Mouse (Mus musculus) MEL (cell line): ENCODE results near the gene Bbox1. TPM values are rescaled to one million over a fixed set of nuclear protein-coding genes. Genes with fewer than 3 reads are reported as not detected.

Source experiments
- DNase-seq: peaks from one replicate; pipeline ENCODE4 v3.0.0; 2011; ENCODE audit warnings: low read depth, low spot score
- H3K27ac ChIP-seq: 2 replicates; pipeline ENCODE4 v1.5.1; 2012; ENCODE audit warnings: low read depth, mild to moderate bottlenecking, control low read depth, low read length, moderate library complexity; ENCODE audit not compliant: control insufficient read depth
- H3K27me3 ChIP-seq, 2 experiments: fragments of 150-350 bp in 1 of 2; sonication (generic) in 1 of 2; 2 replicates each; pipeline ENCODE4 v1.6.1; 2012; ENCODE audit warnings: low read length in 2 of 2, mild to moderate bottlenecking in 2 of 2, improper control_type of control experiment in 1 of 2, moderate library complexity in 1 of 2; ENCODE audit not compliant: insufficient read depth in 2 of 2, control insufficient read depth in 1 of 2
- H3K36me3 ChIP-seq, 2 experiments: 2 replicates each; pipeline ENCODE4 v1.6.1; 2012 to 2014; ENCODE audit warnings: low read length in 2 of 2, improper control_type of control experiment in 1 of 2, inconsistent platforms in 1 of 2, mild to moderate bottlenecking in 1 of 2; ENCODE audit not compliant: insufficient read depth in 2 of 2, control insufficient read depth in 1 of 2
- H3K4me1 ChIP-seq, 2 experiments: fragments of 150-350 bp in 1 of 2; sonication (generic) in 1 of 2; 2 replicates each; pipeline ENCODE4 v1.6.1; 2012; ENCODE audit warnings: low read length in 2 of 2, improper control_type of control experiment in 1 of 2, mild to moderate bottlenecking in 1 of 2; ENCODE audit not compliant: insufficient read depth in 2 of 2, control insufficient read depth in 1 of 2
- H3K4me3 ChIP-seq, 2 experiments: fragments of 150-350 bp in 1 of 2; sonication (generic) in 1 of 2; 2 replicates each; pipeline ENCODE4 v1.5.1; 2012; ENCODE audit warnings: low read depth in 2 of 2, low read length in 2 of 2, mild to moderate bottlenecking in 2 of 2, moderate library complexity in 2 of 2, control low read depth in 1 of 2, improper control_type of control experiment in 1 of 2; ENCODE audit not compliant: control insufficient read depth in 1 of 2, insufficient read depth in 1 of 2
- H3K79me2 ChIP-seq: 2 replicates; pipeline ENCODE4 v1.6.1; 2012; ENCODE audit warnings: mild to moderate bottlenecking, low read length, moderate library complexity; ENCODE audit not compliant: control insufficient read depth, poor library complexity, insufficient read depth
- H3K9ac ChIP-seq: 2 replicates; pipeline ENCODE4 v1.6.1; 2012; ENCODE audit warnings: low read depth, mild to moderate bottlenecking, control low read depth, low read length, moderate library complexity; ENCODE audit not compliant: control insufficient read depth, poor library complexity, severe bottlenecking
- H3K9me3 ChIP-seq: fragments of 150-350 bp; sonication (generic); replicated peaks from 2 replicates; pipeline ENCODE4 v1.6.1; 2012; ENCODE audit warnings: mild to moderate bottlenecking, low read length, improper control_type of control experiment, moderate library complexity; ENCODE audit not compliant: insufficient read depth
- CHD2 ChIP-seq: IDR thresholded peaks from 2 replicates; pipeline ENCODE4 v1.6.1; 2011; ENCODE audit warnings: low read length, improper control_type of control experiment
- CTCF ChIP-seq, 3 experiments: IDR thresholded peaks in 2 of 3; conservative IDR thresholded peaks in 1 of 3; 2 replicates each; pipeline ENCODE4 v1.5.1; 2011 to 2012; ENCODE audit warnings: low read length in 3 of 3, low read depth in 2 of 3, mild to moderate bottlenecking in 2 of 3, improper control_type of control experiment in 1 of 3, inconsistent platforms in 1 of 3, mixed read lengths in 1 of 3, moderate library complexity in 1 of 3; ENCODE audit not compliant: control insufficient read depth in 1 of 3, insufficient read depth in 1 of 3, poor library complexity in 1 of 3, severe bottlenecking in 1 of 3
- E2F4 ChIP-seq: IDR thresholded peaks from 2 replicates; pipeline ENCODE4 v1.6.1; 2011; ENCODE audit warnings: low read depth, low read length, improper control_type of control experiment, borderline replicate concordance
- EP300 ChIP-seq, 2 experiments: IDR thresholded peaks; 2 replicates each; pipeline ENCODE4 v1.6.1; 2011; ENCODE audit warnings: improper control_type of control experiment in 2 of 2, low read length in 2 of 2, low read depth in 1 of 2, mild to moderate bottlenecking in 1 of 2
- ETS1 ChIP-seq: IDR thresholded peaks from 2 replicates; pipeline ENCODE4 v1.6.1; 2012; ENCODE audit warnings: low read depth, mild to moderate bottlenecking, inconsistent platforms, low read length, improper control_type of control experiment, moderate library complexity
- MAZ ChIP-seq: IDR thresholded peaks from 2 replicates; pipeline ENCODE4 v1.6.1; 2012; ENCODE audit warnings: low read depth, mild to moderate bottlenecking, inconsistent platforms, low read length, improper control_type of control experiment
- MEF2A ChIP-seq: IDR thresholded peaks from 2 replicates; pipeline ENCODE4 v1.6.1; 2014; ENCODE audit warnings: low read depth, mild to moderate bottlenecking, inconsistent platforms, low read length, improper control_type of control experiment; ENCODE audit not compliant: poor library complexity, insufficient replicate concordance, severe bottlenecking; ENCODE audit errors: extremely low read depth
- MYB ChIP-seq: IDR thresholded peaks from 2 replicates; pipeline ENCODE4 v1.6.1; 2011; ENCODE audit warnings: mild to moderate bottlenecking, low read depth, low read length, improper control_type of control experiment
- MYC ChIP-seq: IDR thresholded peaks from 2 replicates; pipeline ENCODE4 v1.6.1; 2011; ENCODE audit warnings: low read depth, mild to moderate bottlenecking, low read length, improper control_type of control experiment, moderate library complexity
- NELFE ChIP-seq: IDR thresholded peaks from 2 replicates; pipeline ENCODE4 v1.6.1; 2011; ENCODE audit warnings: low read depth, low read length, improper control_type of control experiment
- NRF1 ChIP-seq: IDR thresholded peaks from 2 replicates; pipeline ENCODE4 v1.6.1; 2014; ENCODE audit warnings: low read depth, mild to moderate bottlenecking, inconsistent platforms, low read length, improper control_type of control experiment, moderate library complexity; ENCODE audit not compliant: poor library complexity, insufficient read depth, severe bottlenecking
- POLR2AphosphoS5 ChIP-seq: IDR thresholded peaks from 2 replicates; pipeline ENCODE4 v1.6.1; 2012; ENCODE audit warnings: low read depth, borderline replicate concordance, mild to moderate bottlenecking, inconsistent platforms, low read length, moderate library complexity, mixed read lengths
- SIN3A ChIP-seq: IDR thresholded peaks from 2 replicates; pipeline ENCODE4 v1.6.1; 2012; ENCODE audit warnings: low read length, improper control_type of control experiment, inconsistent platforms
- SMC3 ChIP-seq: IDR thresholded peaks from 2 replicates; pipeline ENCODE4 v1.6.1; 2011; ENCODE audit warnings: low read depth, low read length, improper control_type of control experiment
- TAL1 ChIP-seq: IDR thresholded peaks from 2 replicates; pipeline ENCODE4 v1.6.1; 2012; ENCODE audit warnings: mild to moderate bottlenecking, inconsistent platforms, low read length, moderate library complexity, mixed read lengths
- TBP ChIP-seq: IDR thresholded peaks from 2 replicates; pipeline ENCODE4 v1.8.0; 2011; ENCODE audit warnings: low read depth, low read length, improper control_type of control experiment
- UBTF ChIP-seq: IDR thresholded peaks from 2 replicates; pipeline ENCODE4 v1.6.1; 2012; ENCODE audit warnings: low read depth, mild to moderate bottlenecking, inconsistent platforms, low read length, improper control_type of control experiment, moderate library complexity, borderline replicate concordance; ENCODE audit not compliant: insufficient read depth
- USF2 ChIP-seq, 2 experiments: IDR thresholded peaks; 2 replicates each; pipeline ENCODE4 v1.6.1; 2011 to 2012; ENCODE audit warnings: improper control_type of control experiment in 2 of 2, low read length in 2 of 2, borderline replicate concordance in 1 of 2, inconsistent platforms in 1 of 2, low read depth in 1 of 2, mild to moderate bottlenecking in 1 of 2; ENCODE audit not compliant: insufficient read depth in 1 of 2
- ZC3H11A ChIP-seq: IDR thresholded peaks from 2 replicates; pipeline ENCODE4 v1.6.1; 2012; ENCODE audit warnings: low read depth, mild to moderate bottlenecking, inconsistent platforms, low read length, improper control_type of control experiment
- ZKSCAN1 ChIP-seq: IDR thresholded peaks from 2 replicates; pipeline ENCODE4 v1.6.1; 2012; ENCODE audit warnings: low read depth, mild to moderate bottlenecking, inconsistent platforms, low read length, improper control_type of control experiment, moderate library complexity
- ZMIZ1 ChIP-seq: IDR thresholded peaks from 2 replicates; pipeline ENCODE4 v1.6.1; 2012; ENCODE audit warnings: low read depth, mild to moderate bottlenecking, inconsistent platforms, low read length, improper control_type of control experiment, moderate library complexity
- ZNF384 ChIP-seq: IDR thresholded peaks from 2 replicates; pipeline ENCODE4 v1.6.1; 2012; ENCODE audit warnings: low read depth, mild to moderate bottlenecking, inconsistent platforms, low read length, improper control_type of control experiment
- polyA plus RNA-seq, 2 experiments: library from polyadenylated mRNA; stranded (reverse) in 1 of 2; unstranded in 1 of 2; fragments of >175 nt in 1 of 2; fragments of >200 nt in 1 of 2; gene quantifications; 2 replicates each; pipeline versions ENCODE4 v1.2.1 to v1.2.4; 2012; ENCODE audit warnings: low replicate concordance in 2 of 2, low read depth in 1 of 2; ENCODE audit not compliant: insufficient read length in 2 of 2, insufficient read depth in 1 of 2, missing spikeins in 1 of 2
- total RNA-seq: library from RNA; depleted of rRNA; stranded (reverse); fragments of 300-350 nt; gene quantifications from 2 replicates; pipeline ENCODE4 v1.2.3, GENCODE M21; 2012

Bbox1 gene
- total and polyA plus RNA-seq, 3 experiments: not detected

GRCm38 (mm10) chr2:110316116-110316883 is 1.9 kb upstream of the Bbox1 start:
- no peak overlapping the region for H3K27ac ChIP-seq
- no peaks in the 10 kb centered on the region for H3K27me3 ChIP-seq
- no peaks in the 10 kb centered on the region for H3K79me2 ChIP-seq
- no peak for DNase-seq
- no peaks in the 10 kb centered on the region for H3K9me3 ChIP-seq
- no peak overlapping the region for H3K4me3 ChIP-seq
- no peaks in the 10 kb centered on the region for H3K4me1 ChIP-seq
- no peak for TF ChIP-seq EP300 (IDR thresholded peaks at IDR 0.05; ENCODE audit: low read depth in 1 of 2, low read length in 2 of 2)
- TF ChIP-seq ZMIZ1: no peak
- TF ChIP-seq ZKSCAN1: no peak
- no peak for TF ChIP-seq USF2 (IDR thresholded peaks at IDR 0.05; ENCODE audit: borderline replicate concordance in 1 of 2, insufficient read depth in 1 of 2, low read depth in 1 of 2, low read length in 2 of 2)
- no peak for TF ChIP-seq TBP
- no peak for TF ChIP-seq NELFE
- no peak for TF ChIP-seq ETS1
- TF ChIP-seq TAL1: no peak
- TF ChIP-seq SIN3A: no peak
- no peak for TF ChIP-seq MEF2A
- no peak for TF ChIP-seq MYB
- no peak overlapping the region for H3K9ac ChIP-seq
- H3K36me3 ChIP-seq: no peaks in the 10 kb centered on the region

GRCm38 (mm10) chr2:110314074-110314473 is 286 bp downstream of the Bbox1 start:
- Histone ChIP-seq H3K36me3 (no peaks in the 10 kb centered on the region), H3K27ac (no peak overlapping the region), H3K9me3 (no peaks in the 10 kb centered on the region), H3K27me3 (no peaks in the 10 kb centered on the region), H3K9ac (no peak overlapping the region), H3K79me2 (no peaks in the 10 kb centered on the region), H3K4me1 (no peaks in the 10 kb centered on the region), H3K4me3 (no peak overlapping the region)
- no peak for DNase-seq
- TF ChIP-seq CTCF (IDR thresholded peaks at IDR 0.05 in 2 of 3, conservative IDR thresholded peaks at IDR 0.05 in 1 of 3; ENCODE audit: control insufficient read depth in 1 of 3, insufficient read depth in 1 of 3, low read depth in 2 of 3, low read length in 3 of 3, poor library complexity in 1 of 3, severe bottlenecking in 1 of 3) (no peak), ETS1 (no peak), E2F4 (no peak), SIN3A (no peak), SMC3 (no peak), NRF1 (no peak), MAZ (no peak), MYC (no peak), UBTF (no peak), MYB (no peak), USF2 (IDR thresholded peaks at IDR 0.05; ENCODE audit: borderline replicate concordance in 1 of 2, insufficient read depth in 1 of 2, low read depth in 1 of 2, low read length in 2 of 2) (no peak), ZKSCAN1 (no peak), CHD2 (no peak), ZC3H11A (no peak), TAL1 (no peak), POLR2AphosphoS5 (no peak), ZNF384 (no peak), MEF2A (no peak)
